Mouse (Mus musculus) E14TG2a.4 (cell line): ENCODE measurements around the gene Gbf1.

Experiments used
- H3K27me3 ChIP-seq: 2 replicates; pipeline ENCODE4 v1.6.1; 2014; ENCODE audit warnings: low read length, control low read depth; ENCODE audit not compliant: insufficient read depth
- H3K36me3 ChIP-seq: 2 replicates; pipeline ENCODE4 v1.6.1; 2014; ENCODE audit warnings: low read length, control low read depth; ENCODE audit not compliant: insufficient read depth
- H3K4me1 ChIP-seq: replicated peaks from 2 replicates; pipeline ENCODE4 v1.6.1; 2014; ENCODE audit warnings: low read depth, low read length, control low read depth
- H3K4me3 ChIP-seq: replicated peaks from 2 replicates; pipeline ENCODE4 v1.5.1; 2014; ENCODE audit warnings: mild to moderate bottlenecking, low read length
- H3K9me3 ChIP-seq: 2 replicates; pipeline ENCODE4 v1.6.1; 2014; ENCODE audit warnings: low read length, control low read depth
- CTCF ChIP-seq: conservative IDR thresholded peaks from 2 replicates; pipeline ENCODE4 v1.5.1; 2014; ENCODE audit warnings: low read length
- NANOG ChIP-seq: IDR thresholded peaks from 2 replicates; pipeline ENCODE4 v1.6.1; 2014; ENCODE audit warnings: borderline replicate concordance, low read length, mixed read lengths
- POU5F1 ChIP-seq: IDR thresholded peaks from 2 replicates; pipeline ENCODE4 v1.6.1; 2014; ENCODE audit warnings: low read length, borderline replicate concordance

The Gbf1 gene

DNA sequence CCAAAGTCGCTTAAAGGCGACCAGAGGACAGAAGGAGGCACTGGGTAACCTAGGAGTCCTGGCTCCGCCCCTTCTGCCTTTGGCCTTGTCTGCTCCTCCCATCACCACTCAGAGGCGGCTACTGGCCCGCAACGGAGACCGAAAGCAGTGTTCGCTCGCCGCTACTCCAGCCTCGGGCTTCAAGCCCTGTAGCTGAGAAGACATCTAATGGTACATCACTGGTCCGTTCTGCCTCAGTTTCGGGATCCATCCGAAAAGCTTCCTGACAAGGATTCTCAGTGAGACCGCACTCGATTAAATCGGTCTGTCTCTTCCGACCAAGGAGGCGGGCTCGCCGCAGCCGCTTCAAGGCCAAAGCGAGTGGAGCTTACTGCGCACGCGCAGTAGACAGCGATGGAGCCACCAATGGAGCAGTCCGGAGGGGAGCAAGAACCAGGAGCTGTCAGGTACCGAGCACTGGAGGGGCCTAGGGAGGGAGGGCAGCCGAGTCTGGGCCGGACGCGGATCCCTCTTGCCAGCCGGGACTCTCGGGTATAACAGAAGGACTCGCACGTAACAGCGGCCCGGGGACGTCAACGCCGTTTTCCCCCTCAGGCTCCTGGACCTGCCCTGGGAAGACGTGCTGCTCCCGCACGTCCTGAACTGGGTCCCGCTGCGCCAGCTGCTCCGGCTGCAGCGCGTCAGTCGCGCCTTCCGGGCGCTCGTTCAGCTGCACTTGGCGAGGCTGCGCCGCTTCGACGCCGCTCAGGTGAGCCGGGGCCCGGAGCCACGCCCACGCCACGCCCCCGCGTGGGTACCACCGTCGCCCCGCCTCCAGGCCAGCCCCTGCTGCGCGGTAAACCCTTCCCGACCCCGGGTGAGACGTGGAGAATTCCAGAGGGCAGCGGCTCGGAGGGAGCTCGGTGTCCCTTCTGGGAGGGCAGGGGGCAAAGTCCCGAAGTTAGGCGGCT, 176.0 kb downstream of the Gbf1 start, which contains the start of gene Fbxl15:
TSS of gene Fbxl15 (plus strand) at position 104 of the 950 bp plus-strand sequence.
- H3K9me3 ChIP-seq, result no peaks in the 10 kb centered on the region
- TF ChIP-seq CTCF, result no peak
- no peak for TF ChIP-seq NANOG
- no peak for TF ChIP-seq POU5F1
- peaks cover 51% of the 10 kb centered on the region for H3K27me3 ChIP-seq
- H3K4me3 ChIP-seq, result peak within 1 kb of the TSS; percentile 88
- H3K36me3 ChIP-seq, result peaks cover 30% of the 10 kb centered on the region
- peaks cover 74% of the 10 kb centered on the region for H3K4me1 ChIP-seq

- Histone ChIP-seq H3K4me3 (peak overlapping the region; percentile 88), H3K9me3 (no peaks in the 10 kb centered on the region), H3K27me3 (peaks cover 43% of the 10 kb centered on the region), H3K36me3 (peaks cover 30% of the 10 kb centered on the region), H3K4me1 (peaks cover 72% of the 10 kb centered on the region)
- TF ChIP-seq POU5F1 (no peak), NANOG (no peak), CTCF (no peak)
Observed at GRCm38 (mm10) chr19:46329031-46329641, 176.8 kb downstream of the Gbf1 start.

DNA sequence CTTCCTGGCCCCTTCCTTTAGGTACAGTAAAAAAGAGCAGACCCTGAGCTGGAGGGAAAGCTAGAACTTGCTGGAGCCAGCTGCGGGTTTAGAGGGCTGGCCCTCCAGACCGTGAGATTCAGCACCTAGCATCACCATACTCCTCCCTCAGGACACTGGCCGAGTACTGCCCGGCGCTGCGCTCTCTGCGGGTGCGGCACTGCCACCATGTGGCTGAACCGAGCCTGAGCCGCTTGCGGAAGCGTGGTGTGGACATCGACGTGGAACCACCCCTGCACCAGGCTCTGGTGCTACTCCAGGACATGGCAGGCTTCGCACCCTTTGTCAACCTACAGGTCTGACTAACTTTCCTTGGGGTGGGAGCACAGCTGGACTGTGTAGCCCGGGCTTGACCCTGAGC, 177.6 kb downstream of the Gbf1 start:
- TF ChIP-seq NANOG (no peak), POU5F1 (no peak), CTCF (peak; percentile 37)
- H3K4me3 ChIP-seq, result peak overlapping the region; percentile 88; the same call in 1 of the 2 replicates
- peaks cover 64% of the 10 kb centered on the region for H3K4me1 ChIP-seq
- peaks cover 35% of the 10 kb centered on the region for H3K27me3 ChIP-seq
- peaks cover 30% of the 10 kb centered on the region for H3K36me3 ChIP-seq
- no peaks in the 10 kb centered on the region for H3K9me3 ChIP-seq

- Histone ChIP-seq H3K9me3 (no peaks in the 10 kb centered on the region), H3K27me3 (peaks cover 28% of the 10 kb centered on the region), H3K4me1 (peaks cover 60% of the 10 kb centered on the region), H3K36me3 (peaks cover 33% of the 10 kb centered on the region), H3K4me3 (no peak overlapping the region)
- no peak for TF ChIP-seq CTCF
- TF ChIP-seq NANOG, result no peak
- no peak for TF ChIP-seq POU5F1
Observed at GRCm38 (mm10) chr19:46330696-46331095, 178.4 kb downstream of the Gbf1 start.

- Histone ChIP-seq H3K27me3 (peaks cover 22% of the 10 kb centered on the region), H3K4me1 (peaks cover 59% of the 10 kb centered on the region)
- TF ChIP-seq POU5F1, result no peak
- no peak for TF ChIP-seq CTCF
- TF ChIP-seq NANOG, result no peak
Observed at GRCm38 (mm10) chr19:46331326-46331725, 179.0 kb downstream of the Gbf1 start.

DNA sequence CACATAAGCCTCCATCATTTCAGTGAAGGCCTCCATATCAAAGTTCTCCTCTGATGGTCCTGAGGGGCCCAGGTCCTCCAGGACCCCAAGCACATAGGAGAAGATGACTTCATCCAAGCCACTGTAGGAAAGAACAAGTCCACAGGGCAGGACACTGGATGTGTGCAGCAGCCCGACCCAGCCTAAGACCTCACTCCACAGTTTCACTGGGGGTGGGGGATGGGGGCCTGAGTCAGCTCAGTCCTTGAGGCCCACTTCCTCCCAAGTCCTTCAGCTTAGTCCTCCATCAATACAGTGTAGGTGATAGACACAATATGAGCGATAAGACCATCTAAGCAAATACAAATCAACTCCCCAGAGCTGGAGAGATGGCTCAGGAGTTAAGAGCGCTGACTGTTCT, 179.6 kb downstream of the Gbf1 start:
- Histone ChIP-seq H3K4me1 (peaks cover 59% of the 10 kb centered on the region), H3K27me3 (peaks cover 17% of the 10 kb centered on the region), H3K4me3 (no peak overlapping the region), H3K36me3 (peaks cover 44% of the 10 kb centered on the region), H3K9me3 (no peaks in the 10 kb centered on the region)
- no peak for TF ChIP-seq POU5F1
- no peak for TF ChIP-seq CTCF
- no peak for TF ChIP-seq NANOG

More at GRCm38 (mm10) chr19:46331326-46331725, 179.0 kb downstream of the Gbf1 start:
- Histone ChIP-seq H3K36me3 (peaks cover 40% of the 10 kb centered on the region), H3K4me3 (no peak overlapping the region), H3K9me3 (no peaks in the 10 kb centered on the region)

DNA sequence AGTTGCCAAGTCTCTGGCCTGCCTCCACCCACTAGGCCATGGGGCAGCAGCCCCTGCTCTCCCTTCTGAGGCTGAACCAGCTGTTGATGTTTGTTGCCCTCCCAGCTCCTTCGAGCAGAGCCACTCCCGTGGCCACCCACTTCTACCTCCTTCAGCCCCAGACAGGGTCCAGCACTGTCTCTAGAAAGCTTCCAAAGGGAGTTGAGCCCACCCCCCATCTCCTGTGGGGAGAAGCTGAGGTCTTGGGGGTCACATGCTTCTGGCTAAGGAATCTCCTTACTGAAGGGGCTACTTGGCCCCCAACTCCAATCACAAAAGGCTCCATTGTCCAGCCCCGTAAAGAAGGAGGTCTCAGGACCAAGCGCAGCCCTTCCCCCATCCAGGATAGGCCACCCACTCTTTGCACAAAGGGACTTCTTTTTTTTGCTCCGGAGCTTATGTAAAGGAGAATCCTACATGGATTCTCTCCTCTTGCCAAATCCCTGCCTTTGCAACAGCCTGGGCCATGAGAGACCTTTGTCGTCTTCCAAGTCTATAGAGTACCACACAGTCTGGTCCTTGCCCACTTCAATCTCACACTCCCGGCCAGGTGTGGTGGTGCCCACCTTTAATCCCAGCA, 180.5 kb downstream of the Gbf1 start:
- Histone ChIP-seq H3K27me3 (peaks cover 17% of the 10 kb centered on the region), H3K4me1 (peaks cover 59% of the 10 kb centered on the region), H3K36me3 (peaks cover 44% of the 10 kb centered on the region), H3K4me3 (no peak overlapping the region), H3K9me3 (no peaks in the 10 kb centered on the region)
- no peak for TF ChIP-seq NANOG
- no peak for TF ChIP-seq POU5F1
- no peak for TF ChIP-seq CTCF

GRCm38 (mm10) chr19:46333906-46334305, 181.6 kb downstream of the Gbf1 start:
- peaks cover 62% of the 10 kb centered on the region for H3K4me1 ChIP-seq
- peaks cover 15% of the 10 kb centered on the region for H3K27me3 ChIP-seq
- H3K36me3 ChIP-seq, result peaks cover 44% of the 10 kb centered on the region
- TF ChIP-seq CTCF (no peak), NANOG (no peak), POU5F1 (no peak)
- no peaks in the 10 kb centered on the region for H3K9me3 ChIP-seq
- H3K4me3 ChIP-seq, result no peak overlapping the region
